25 mouse cellular contexts compared by ENCODE assay signal in genomic region chr10:93606326-93606725, GRCm38 (mm10). TPM values are rescaled to one million over a fixed set of nuclear protein-coding genes. Genes with fewer than 3 reads are reported as not detected.
DNase-seq lines count a peak whose midpoint lies in the region; ATAC-seq lines count a peak whose summit lies in the region.
"Had no signal": no experiment of that assay in that cellular context is flagged by ENCODE, and none has a peak within 500 bp of the region (broad histone marks: within the 10 kb centered on the region; RNA-seq: fewer than 3 reads in every experiment).

No protein-coding gene starts in this region.

- H3K27me3 ChIP-seq in limb, embryonic 11.5 days (ENCODE audit: control insufficient read depth, insufficient read depth, low read length): no peaks in the 10 kb centered on the region
- no peaks in the 10 kb centered on the region for H3K27me3 ChIP-seq in limb, embryonic 10.5 days (ENCODE audit: low read depth, poor library complexity, severe bottlenecking)
- H3K27me3 ChIP-seq in kidney, embryonic 15.5 days: no peaks in the 10 kb centered on the region
- H3K27me3 ChIP-seq: hindbrain, embryonic 13.5 days; intestine, embryonic 15.5 days; Patski had no signal

- no peaks in the 10 kb centered on the region for H3K9me3 ChIP-seq in limb, embryonic 11.5 days (ENCODE audit: control insufficient read depth, low read length)
- no peaks in the 10 kb centered on the region for H3K9me3 ChIP-seq in limb, embryonic 10.5 days (replicated peaks)
- H3K9me3 ChIP-seq in kidney, embryonic 15.5 days (replicated peaks): peaks cover 4% of the 10 kb centered on the region; the same call in 1 of the 2 replicates
- H3K9me3 ChIP-seq: forebrain, embryonic 13.5 days; hindbrain, embryonic 10.5 days; intestine, embryonic 15.5 days had no signal

- ATAC-seq in limb, embryonic 11.5 days (ENCODE audit: insufficient number of reproducible peaks, low FRiP score, low TSS enrichment, low read depth): no peak
- ATAC-seq in kidney, embryonic 15.5 days (replicated peaks; ENCODE audit: low FRiP score): no peak
- ATAC-seq: CD4-positive, CD25-positive, alpha-beta regulatory T cell, adult 4 months; forebrain, embryonic 13.5 days; forebrain, embryonic 16.5 days; hindbrain, embryonic 16.5 days; intestine, embryonic 15.5 days; Patski had no signal

- no peak overlapping the region for H3K9ac ChIP-seq in limb, embryonic 11.5 days (ENCODE audit: low read length)
- H3K9ac ChIP-seq in kidney, embryonic 15.5 days: no peak overlapping the region
- H3K9ac ChIP-seq: forebrain, embryonic 13.5 days; hindbrain, embryonic 13.5 days; intestine, embryonic 15.5 days had no signal

- intact Hi-C loops in left cerebral cortex, postnatal 36 days (cut with DNase I): no loop called here

- H3K4me2 ChIP-seq in limb, embryonic 11.5 days (ENCODE audit: low read depth, severe bottlenecking): no peak overlapping the region
- H3K4me2 ChIP-seq in kidney, embryonic 15.5 days: no peak overlapping the region
- H3K4me2 ChIP-seq: forebrain, embryonic 13.5 days; heart, embryonic 11.5 days; hindbrain, embryonic 13.5 days; intestine, embryonic 15.5 days had no signal

- no peaks in the 10 kb centered on the region for H3K36me3 ChIP-seq in limb, embryonic 11.5 days (ENCODE audit: control insufficient read depth, insufficient read depth, low read length)
- H3K36me3 ChIP-seq in limb, embryonic 10.5 days: no peaks in the 10 kb centered on the region
- no peaks in the 10 kb centered on the region for H3K36me3 ChIP-seq in kidney, embryonic 15.5 days
- H3K36me3 ChIP-seq: forebrain, embryonic 10.5 days; hindbrain, embryonic 10.5 days; hindbrain, embryonic 13.5 days; intestine, embryonic 15.5 days had no signal

- no peak overlapping the region for H3K27ac ChIP-seq in limb, embryonic 11.5 days (replicated peaks; ENCODE audit: low read depth, low read length)
- no peak overlapping the region for H3K27ac ChIP-seq in limb, embryonic 10.5 days
- H3K27ac ChIP-seq in kidney, embryonic 15.5 days: no peak overlapping the region
- H3K27ac ChIP-seq: forebrain, embryonic 10.5 days; forebrain, embryonic 13.5 days; hindbrain, embryonic 10.5 days; hindbrain, embryonic 13.5 days; intestine, embryonic 15.5 days had no signal

- 91% methylated on average over 9 of the region's 9 CpGs for whole genome bisulfite sequencing in limb, embryonic 11.5 days
- 92% methylated on average over 9 of the region's 9 CpGs for WGBS in limb, embryonic 10.5 days
- 93% methylated on average over 9 of the region's 9 CpGs for WGBS in kidney, embryonic 15.5 days

- no peak overlapping the region for H3K4me3 ChIP-seq in limb, embryonic 11.5 days (ENCODE audit: low read depth, low read length)
- no peak overlapping the region for H3K4me3 ChIP-seq in limb, embryonic 10.5 days
- no peak overlapping the region for H3K4me3 ChIP-seq in kidney, embryonic 15.5 days (replicated peaks)
- H3K4me3 ChIP-seq: forebrain, embryonic 10.5 days; forebrain, embryonic 13.5 days; hindbrain, embryonic 10.5 days; hindbrain, embryonic 13.5 days; intestine, embryonic 15.5 days had no signal

- DNase-seq in limb, embryonic 11.5 days (ENCODE audit: low spot score): peak; percentile 18
- DNase-seq in limb, embryonic 10.5 days (ENCODE audit: low spot score): no peak
- DNase-seq in A20 (ENCODE audit: low read depth, low spot score) (peak; percentile 0), NIH3T3 (ENCODE audit: low read depth) (peak; percentile 0)
- DNase-seq in left cerebral cortex, postnatal 36 days (ENCODE audit: low spot score in 2 of 2): no peak
- DNase-seq: adrenal gland, adult 8-10 months; adrenal gland, postnatal 36 days; cerebellum, adult 18-20 months; cerebellum, adult 9-10 months; cerebellum, postnatal 14 days; gastrocnemius, postnatal 10 days; gastrocnemius, postnatal 36 days; heart, postnatal 36 days had no signal

- no peaks in the 10 kb centered on the region for H3K4me1 ChIP-seq in limb, embryonic 11.5 days (ENCODE audit: control insufficient read depth, insufficient read depth, low read length)
- H3K4me1 ChIP-seq in limb, embryonic 10.5 days: no peaks in the 10 kb centered on the region
- H3K4me1 ChIP-seq in kidney, embryonic 15.5 days: no peaks in the 10 kb centered on the region
- H3K4me1 ChIP-seq: forebrain, embryonic 13.5 days; hindbrain, embryonic 13.5 days; intestine, embryonic 15.5 days had no signal

RNA-seq across cellular contexts. Expression of gene Snrpf, which starts 16.8 kb away (rescaled TPM):
- 192 and 200 TPM in 2 replicates for polyA plus RNA-seq in limb, embryonic 11.5 days (2014; fragmentation: Nextera tagmentation; extraction: Ambion mirVana)
- 192 and 220 TPM in 2 replicates for polyA plus RNA-seq in limb, embryonic 10.5 days (2016; fragmentation: Nextera tagmentation; extraction: Ambion mirVana)
- total RNA-seq in left cerebral cortex, postnatal 36 days (2021): 10 to 100 TPM; 14.9 to 17.3 TPM
- 139 TPM in 2 replicates for polyA plus RNA-seq in kidney, embryonic 15.5 days (2015; fragmentation: Nextera tagmentation; extraction: Ambion mirVana)

RNA-seq across cellular contexts. Expression of gene Ntn4, which starts 34.2 kb away (rescaled TPM):
- polyA plus RNA-seq in limb, embryonic 11.5 days (2014; fragmentation: Nextera tagmentation; extraction: Ambion mirVana): 0.65 and 0.81 TPM in 2 replicates
- 0.34 and 0.76 TPM in 2 replicates for polyA plus RNA-seq in limb, embryonic 10.5 days (2016; fragmentation: Nextera tagmentation; extraction: Ambion mirVana)
- 10 to 100 TPM in 1 of 2 experiments, 1 to 10 TPM in 1; 9.6 to 13.2 TPM for total RNA-seq in left cerebral cortex, postnatal 36 days (2021)
- polyA plus RNA-seq in kidney, embryonic 15.5 days (2015; fragmentation: Nextera tagmentation; extraction: Ambion mirVana): 0.69 and 0.93 TPM in 2 replicates
- total RNA-seq: granulocyte monocyte progenitor cell, adult 5-6 weeks had no signal

Comparison
In these comparisons a context has a peak if more than half of its experiments do, and no peak if none do; other contexts are left out.
1. DNase-seq: peak in limb, embryonic 11.5 days (single experiment), A20 (single experiment) and NIH3T3 (single experiment); none in limb, embryonic 10.5 days (single experiment) and left cerebral cortex, postnatal 36 days (0 of 2).